Mouse (Mus musculus) heart, embryonic 13.5 days (tissue): ENCODE measurements around the gene Krtap9-3. TPM values are rescaled to one million over a fixed set of nuclear protein-coding genes. Genes with fewer than 3 reads are reported as not detected.
"Not testable (repeated sequence)": the region's sequence is repeated elsewhere in the genome, so short reads cannot be mapped to it uniquely, and the experiment has no call there.

ENCODE experiments used
- ATAC-seq: fragments of 200-750 bp; cut with Nextera tagmentation; 2 replicates; pipeline ENCODE4 v1.8.0; 2017; ENCODE audit warnings: moderate TSS enrichment; ENCODE audit not compliant: insufficient number of reproducible peaks, low FRiP score, low TSS enrichment; ENCODE audit errors: extremely low read depth
- H3K27ac ChIP-seq: fragments of 300-500 bp; sonication (generic); replicated peaks from 2 replicates; pipeline ENCODE4 v1.5.1; 2015; ENCODE audit warnings: moderate library complexity, mild to moderate bottlenecking, inconsistent platforms
- H3K27me3 ChIP-seq: fragments of 300-500 bp; sonication (generic); replicated peaks from 2 replicates; pipeline ENCODE4 v1.6.1; 2015; ENCODE audit warnings: mild to moderate bottlenecking, inconsistent platforms
- H3K36me3 ChIP-seq: fragments of 300-500 bp; sonication (generic); 2 replicates; pipeline ENCODE4 v1.6.1; 2015; ENCODE audit warnings: mild to moderate bottlenecking, inconsistent platforms
- H3K4me1 ChIP-seq: fragments of 300-500 bp; sonication (generic); 2 replicates; pipeline ENCODE4 v1.6.1; 2015; ENCODE audit warnings: inconsistent platforms
- H3K4me2 ChIP-seq: fragments of 300-500 bp; sonication (generic); 2 replicates; pipeline ENCODE4 v1.6.1; 2015; ENCODE audit warnings: inconsistent platforms, mild to moderate bottlenecking, moderate library complexity
- H3K4me3 ChIP-seq: fragments of 300-500 bp; sonication (generic); 2 replicates; pipeline ENCODE4 v1.5.1; 2015; ENCODE audit warnings: moderate library complexity, mild to moderate bottlenecking, inconsistent platforms
- H3K9ac ChIP-seq: fragments of 300-500 bp; sonication (generic); 2 replicates; pipeline ENCODE4 v1.6.1; 2015; ENCODE audit warnings: inconsistent platforms, mild to moderate bottlenecking, moderate library complexity
- H3K9me3 ChIP-seq: fragments of 300-500 bp; sonication (generic); 2 replicates; pipeline ENCODE4 v1.6.1; 2016; ENCODE audit warnings: inconsistent platforms
- WGBS: fragments of 180-500 bp; shearing (Covaris S2); methylation state at CpG from one replicate; pipeline ENCODE4 v1.1.7; 2015; ENCODE audit warnings: mixed read lengths; 5-methylcytosine and 5-hydroxymethylcytosine counted together
- polyA plus RNA-seq: library from polyadenylated mRNA; unstranded; fragments of >200 nt; fragmentation: Nextera tagmentation; extraction: Ambion mirVana; gene quantifications from 2 replicates; pipeline ENCODE4 v1.2.1, GENCODE M21; 2015

Gene Krtap9-3
- polyA plus RNA-seq, 1 experiment from 2014 or later, result not detected

- H3K4me1 ChIP-seq, result no peaks in the 10 kb centered on the region
- H3K36me3 ChIP-seq, result no peaks in the 10 kb centered on the region
- no peak within 1 kb of the TSS for H3K9ac ChIP-seq
- no peak within 1 kb of the TSS for H3K27ac ChIP-seq
- no peak for ATAC-seq
- no peak within 1 kb of the TSS for H3K4me2 ChIP-seq
- no peaks in the 10 kb centered on the region for H3K9me3 ChIP-seq
- H3K4me3 ChIP-seq, result no peak within 1 kb of the TSS
- no peaks in the 10 kb centered on the region for H3K27me3 ChIP-seq
- 61% methylated on average over 3 of the region's 3 CpGs for WGBS
These were observed 17.0 kb upstream of the Krtap9-3 start, which contains the start of gene Krtap2-4 for GRCm38 (mm10) chr11:99614796-99615363. Gene Krtap2-4 (minus strand): TSS chr11:99614846.

DNA sequence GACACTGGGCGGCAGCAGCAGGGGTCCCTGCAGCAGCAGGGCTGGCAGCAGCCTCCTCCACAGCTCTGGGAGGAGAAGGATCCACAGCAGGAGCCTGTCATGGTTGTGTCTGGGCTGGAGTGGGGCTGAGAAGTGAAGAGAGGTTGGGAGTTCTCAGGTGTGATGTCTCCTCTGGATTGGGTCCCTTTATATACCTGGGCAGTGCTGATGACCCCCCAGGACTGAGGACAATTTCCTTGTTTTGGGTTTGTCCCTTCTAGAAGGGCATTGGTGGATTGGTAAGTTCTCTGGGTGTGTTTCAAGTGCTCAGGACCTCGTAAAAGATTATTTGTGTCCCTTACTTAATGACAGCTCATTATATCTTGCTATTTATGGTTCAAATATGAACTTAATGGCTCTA is 12.2 kb upstream of the Krtap9-3 start, which contains the start of gene Gm11937:
TSS of gene Gm11937 (minus strand) at position 101 of the 400 bp plus-strand sequence.
- H3K9me3 ChIP-seq, H3K4me2 ChIP-seq, H3K9ac ChIP-seq, H3K4me3 ChIP-seq, H3K4me1 ChIP-seq, H3K36me3 ChIP-seq, H3K27ac ChIP-seq, ATAC-seq, H3K27me3 ChIP-seq: not testable (repeated sequence)
- WGBS, result 55% methylated on average over 1 of the region's 2 CpGs

- no peak overlapping the region for H3K9ac ChIP-seq
- no peak for ATAC-seq
- peaks cover 10% of the 10 kb centered on the region; the same call in 1 of the 2 replicates for H3K27me3 ChIP-seq
- 52% methylated on average over 1 of the region's 1 CpGs for WGBS
- no peaks in the 10 kb centered on the region for H3K9me3 ChIP-seq
- H3K36me3 ChIP-seq, result no peaks in the 10 kb centered on the region
- H3K27ac ChIP-seq, result no peak overlapping the region
- no peak overlapping the region for H3K4me2 ChIP-seq
- H3K4me1 ChIP-seq, result no peaks in the 10 kb centered on the region
- no peak overlapping the region for H3K4me3 ChIP-seq
These were observed 11.2 kb upstream of the Krtap9-3 start for GRCm38 (mm10) chr11:99609126-99609525.

- not testable (repeated sequence) for H3K4me3 ChIP-seq, H3K36me3 ChIP-seq, ATAC-seq, H3K9ac ChIP-seq, H3K27ac ChIP-seq, H3K9me3 ChIP-seq, H3K27me3 ChIP-seq, H3K4me2 ChIP-seq, H3K4me1 ChIP-seq
- WGBS, result 42% methylated on average over 1 of the region's 1 CpGs
These were observed 5.3 kb upstream of the Krtap9-3 start, which contains the start of gene Gm11938 for GRCm38 (mm10) chr11:99603208-99603607. Gene Gm11938 (minus strand): TSS chr11:99603308.

GRCm38 (mm10) chr11:99590981-99591380 is 6.9 kb downstream of the Krtap9-3 start, which contains the start of gene Krtap1-3:
Gene Krtap1-3 (minus strand): TSS chr11:99591339.
- ATAC-seq, result no peak
- Histone ChIP-seq H3K4me2 (no peak within 1 kb of the TSS), H3K9me3 (no peaks in the 10 kb centered on the region), H3K27me3 (no peaks in the 10 kb centered on the region), H3K27ac (no peak within 1 kb of the TSS), H3K4me1 (no peaks in the 10 kb centered on the region), H3K36me3 (no peaks in the 10 kb centered on the region), H3K9ac (no peak within 1 kb of the TSS), H3K4me3 (no peak within 1 kb of the TSS)
- WGBS, result 88% methylated on average over 6 of the region's 6 CpGs

DNA sequence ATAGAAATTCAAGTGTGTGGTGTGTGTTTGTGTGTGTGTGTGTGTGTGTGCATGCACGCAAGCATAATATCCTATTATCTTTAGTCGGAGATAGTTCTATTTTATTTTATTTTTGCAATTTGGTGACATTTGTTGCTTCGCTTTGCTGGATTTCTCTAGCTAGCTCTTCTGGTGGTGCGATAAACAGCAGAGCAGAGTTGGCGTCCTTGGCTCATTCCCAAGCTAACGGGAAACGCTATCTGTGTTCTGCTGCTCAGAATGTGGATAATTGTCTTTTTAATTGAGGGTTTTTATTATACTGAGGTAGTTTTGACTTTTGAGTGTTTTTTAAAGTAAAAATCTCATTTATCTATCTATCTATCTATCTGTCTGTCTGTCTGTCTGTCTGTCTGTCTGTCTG is 12.8 kb downstream of the Krtap9-3 start:
- no peak overlapping the region for H3K9ac ChIP-seq
- no peaks in the 10 kb centered on the region for H3K4me1 ChIP-seq
- no peaks in the 10 kb centered on the region for H3K9me3 ChIP-seq
- H3K36me3 ChIP-seq, result no peaks in the 10 kb centered on the region
- H3K27me3 ChIP-seq, result no peaks in the 10 kb centered on the region
- no peak overlapping the region for H3K27ac ChIP-seq
- no peak overlapping the region for H3K4me3 ChIP-seq
- WGBS, result 75% methylated on average over 7 of the region's 7 CpGs
- H3K4me2 ChIP-seq, result no peak overlapping the region
- no peak for ATAC-seq

DNA sequence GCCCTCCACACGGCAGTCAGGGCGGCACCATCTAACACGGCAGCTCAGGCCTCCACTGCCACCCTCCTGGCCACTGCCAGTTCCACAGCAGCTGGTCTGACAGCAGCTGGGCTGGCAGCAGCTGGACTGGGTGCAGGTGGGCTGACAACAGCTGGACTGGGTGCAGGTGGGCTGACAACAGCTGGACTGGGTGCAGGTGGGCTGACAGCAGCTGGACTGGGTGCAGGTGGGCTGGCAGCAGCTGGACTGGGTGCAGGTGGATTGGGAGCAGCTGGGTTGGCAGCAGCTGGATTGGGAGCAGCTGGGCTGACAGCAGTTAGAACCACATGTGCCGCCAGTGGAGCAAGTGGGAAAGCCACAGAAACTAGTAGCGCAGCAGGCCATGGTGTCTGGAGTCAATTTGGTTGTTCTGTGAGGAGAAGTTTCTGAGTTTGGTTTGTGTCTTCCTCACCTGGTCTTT is 14.6 kb downstream of the Krtap9-3 start, which contains the start of gene Krtap1-4:
TSS of gene Krtap1-4 (minus strand) at position 410 of the 460 bp plus-strand sequence.
- ATAC-seq, result no peak
- Histone ChIP-seq H3K4me3 (no peak within 1 kb of the TSS), H3K4me1 (no peaks in the 10 kb centered on the region), H3K27me3 (no peaks in the 10 kb centered on the region), H3K27ac (no peak within 1 kb of the TSS), H3K9ac (no peak within 1 kb of the TSS), H3K9me3 (no peaks in the 10 kb centered on the region), H3K36me3 (no peaks in the 10 kb centered on the region), H3K4me2 (no peak within 1 kb of the TSS)
- WGBS, result 65% methylated on average over 5 of the region's 5 CpGs

DNA sequence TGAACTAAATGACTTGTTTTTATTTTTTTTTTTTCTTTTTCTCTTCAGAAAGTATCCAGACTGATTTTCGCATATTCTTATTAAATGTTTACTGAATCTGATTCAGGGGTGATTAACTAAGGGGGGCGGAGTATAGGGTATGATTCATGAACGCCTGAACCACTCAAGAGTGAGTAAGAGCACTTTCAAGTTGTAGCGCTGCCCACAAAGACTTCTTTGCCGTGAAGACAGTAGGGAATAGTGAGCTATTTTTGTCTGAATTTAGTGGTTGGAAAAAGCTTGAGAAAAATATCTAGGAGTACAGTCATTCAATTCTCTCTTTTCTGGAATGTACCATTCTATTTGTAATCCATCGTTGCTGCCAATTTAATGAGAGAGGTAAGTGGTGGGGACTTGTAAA is 16.3 kb downstream of the Krtap9-3 start:
- no peak for ATAC-seq

GRCm38 (mm10) chr11:99581051-99581450 is 16.9 kb downstream of the Krtap9-3 start:
- Histone ChIP-seq H3K4me1 (no peaks in the 10 kb centered on the region), H3K4me3 (no peak overlapping the region), H3K27me3 (no peaks in the 10 kb centered on the region), H3K4me2 (no peak overlapping the region), H3K9ac (no peak overlapping the region), H3K27ac (no peak overlapping the region), H3K36me3 (no peaks in the 10 kb centered on the region), H3K9me3 (no peaks in the 10 kb centered on the region)
- WGBS, result 82% methylated on average over 5 of the region's 5 CpGs
- no peak for ATAC-seq

More for the DNA sequence above, 16.3 kb downstream of the Krtap9-3 start:
- Histone ChIP-seq H3K27ac (no peak overlapping the region), H3K9me3 (no peaks in the 10 kb centered on the region), H3K4me3 (no peak overlapping the region), H3K36me3 (no peaks in the 10 kb centered on the region), H3K27me3 (no peaks in the 10 kb centered on the region), H3K9ac (no peak overlapping the region), H3K4me2 (no peak overlapping the region), H3K4me1 (no peaks in the 10 kb centered on the region)
- 69% methylated on average over 6 of the region's 6 CpGs for WGBS

- Histone ChIP-seq H3K4me1 (no peaks in the 10 kb centered on the region), H3K36me3 (no peaks in the 10 kb centered on the region), H3K4me2 (no peak within 1 kb of the TSS), H3K27ac (no peak within 1 kb of the TSS), H3K9ac (no peak within 1 kb of the TSS), H3K27me3 (no peaks in the 10 kb centered on the region), H3K9me3 (no peaks in the 10 kb centered on the region), H3K4me3 (no peak within 1 kb of the TSS)
- 86% methylated on average over 6 of the region's 6 CpGs for WGBS
- no peak for ATAC-seq
These were observed 17.3 kb downstream of the Krtap9-3 start, which contains the start of gene Krtap1-5 for GRCm38 (mm10) chr11:99580636-99581035. Gene Krtap1-5 (minus strand): TSS chr11:99581016.

GRCm38 (mm10) chr11:99574106-99574505 is 23.8 kb downstream of the Krtap9-3 start:
- no peaks in the 10 kb centered on the region for H3K36me3 ChIP-seq
- H3K9me3 ChIP-seq, result no peaks in the 10 kb centered on the region
- no peaks in the 10 kb centered on the region for H3K27me3 ChIP-seq
- whole genome bisulfite sequencing, result 0% methylated on average over 7 of the region's 7 CpGs
- H3K4me2 ChIP-seq, result peak overlapping the region; percentile 59
- peak overlapping the region; percentile 47; the same call in 1 of the 2 replicates for H3K9ac ChIP-seq
- H3K4me3 ChIP-seq, result peak overlapping the region; percentile 11; the same call in 1 of the 2 replicates
- no peak overlapping the region for H3K27ac ChIP-seq
- ATAC-seq, result no peak
- no peaks in the 10 kb centered on the region for H3K4me1 ChIP-seq

DNA sequence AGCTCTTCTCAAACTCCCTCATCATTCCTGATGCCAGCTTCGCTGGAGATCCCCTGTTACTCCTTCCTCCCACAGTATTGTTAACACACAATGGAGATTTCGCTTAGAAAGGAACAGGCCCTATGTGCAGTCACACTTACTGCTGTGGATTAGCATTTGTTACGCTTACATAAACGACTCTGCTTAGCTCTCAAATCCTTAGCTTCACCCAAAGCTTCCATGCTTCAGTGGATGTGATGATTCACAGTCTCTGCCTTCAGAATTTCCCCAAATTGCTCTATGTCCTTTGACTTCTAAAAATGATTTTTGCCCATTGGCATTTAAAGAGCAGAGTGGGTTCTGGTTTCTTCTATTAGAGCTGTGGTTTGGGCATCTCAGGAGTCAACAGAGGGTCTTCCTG is 24.7 kb downstream of the Krtap9-3 start:
- no peaks in the 10 kb centered on the region for H3K27me3 ChIP-seq
- 64% methylated on average over 4 of the region's 4 CpGs for WGBS

More for the DNA sequence above, 24.7 kb downstream of the Krtap9-3 start:
- no peaks in the 10 kb centered on the region for H3K36me3 ChIP-seq
- H3K4me1 ChIP-seq, result no peaks in the 10 kb centered on the region
- no peak for ATAC-seq
- no peak overlapping the region for H3K9ac ChIP-seq
- no peak overlapping the region for H3K4me3 ChIP-seq
- H3K4me2 ChIP-seq, result no peak overlapping the region
- no peaks in the 10 kb centered on the region for H3K9me3 ChIP-seq
- H3K27ac ChIP-seq, result no peak overlapping the region
